ENCODE assay signal across 8 mouse cellular contexts in genomic region chr2:164912151-164912550, GRCm38 (mm10). TPM values are rescaled to one million over a fixed set of nuclear protein-coding genes. Genes with fewer than 3 reads are reported as not detected.
DNase-seq lines count a peak whose midpoint lies in the region; ATAC-seq and TF ChIP-seq lines count a peak whose summit lies in the region.

No protein-coding gene starts in this region.

- dilution Hi-C loops in CH12.LX (cut with MboI; ENCODE audit: extremely low pct_ligation_motif_present, extremely low pct_unique_long_range_greater_than_20kb, low sequenced_read_pairs): no loop called here

- peak; percentile 38 for ATAC-seq in erythroblast, adult 5-6 weeks (replicated peaks; ENCODE audit: low FRiP score, poor library complexity, severe bottlenecking)
- peak; percentile 29 for ATAC-seq in hindbrain, embryonic 13.5 days (ENCODE audit: low FRiP score)
- ATAC-seq in limb, embryonic 11.5 days (ENCODE audit: insufficient number of reproducible peaks, low FRiP score, low TSS enrichment, low read depth): 0 out of 2 replicates have a peak, but pooled peaks have one; percentile 6
- peak; percentile 9; the same call in 1 of the 2 replicates for ATAC-seq in midbrain, embryonic 13.5 days

- DNase-seq in A20 (ENCODE audit: low read depth, low spot score): peak; percentile 89
- peak; percentile 71 for DNase-seq in CH12.LX (ENCODE audit: extremely low read depth)
- DNase-seq in limb, embryonic 11.5 days (ENCODE audit: low spot score): no peak
- peak; percentile 51 for DNase-seq in testis, postnatal 14 days (ENCODE audit: low spot score)
- DNase-seq in urinary bladder, postnatal 4 days (ENCODE audit: low spot score in 2 of 2): no peak

- in situ Hi-C loops in CH12.LX (cut with MboI; ENCODE audit: low pct_ligation_motif_present, low pct_unique_long_range_greater_than_20kb, low sequenced_read_pairs): no loop called here

- peaks cover 12 to 40% of the 10 kb centered on the region in 2 experiments for H3K4me1 ChIP-seq in CH12.LX (ENCODE audit: control insufficient read depth in 1 of 2, insufficient read depth in 2 of 2)
- peaks cover 28% of the 10 kb centered on the region for H3K4me1 ChIP-seq in hindbrain, embryonic 13.5 days (replicated peaks)
- peaks cover 14% of the 10 kb centered on the region for H3K4me1 ChIP-seq in limb, embryonic 11.5 days (ENCODE audit: control insufficient read depth, insufficient read depth, low read length)
- peaks cover 28% of the 10 kb centered on the region for H3K4me1 ChIP-seq in midbrain, embryonic 13.5 days (replicated peaks)

- peak overlapping the region; percentile 87 to 99 (median 90) for H3K4me3 ChIP-seq in CH12.LX (replicated peaks in 1 of 3; ENCODE audit: low read depth in 2 of 3, low read length in 2 of 3, poor library complexity in 1 of 3)
- peak overlapping the region; percentile 77 for H3K4me3 ChIP-seq in hindbrain, embryonic 13.5 days
- H3K4me3 ChIP-seq in limb, embryonic 11.5 days (ENCODE audit: low read depth, low read length): peak overlapping the region; percentile 82
- peak overlapping the region; percentile 87 for H3K4me3 ChIP-seq in midbrain, embryonic 13.5 days (replicated peaks)

- peaks cover 10% of the 10 kb centered on the region for H3K9me3 ChIP-seq in CH12.LX (replicated peaks; ENCODE audit: low read length)
- H3K9me3 ChIP-seq in hindbrain, embryonic 13.5 days: no peaks in the 10 kb centered on the region
- no peaks in the 10 kb centered on the region for H3K9me3 ChIP-seq in limb, embryonic 11.5 days (ENCODE audit: control insufficient read depth, low read length)
- no peaks in the 10 kb centered on the region for H3K9me3 ChIP-seq in midbrain, embryonic 13.5 days

- TF ChIP-seq POLR2A in CH12.LX (IDR thresholded peaks at IDR 0.05; ENCODE audit: low read depth, low read length): peak; percentile 36

- peak overlapping the region; percentile 64 for H3K27ac ChIP-seq in CH12.LX (ENCODE audit: insufficient read depth, low read depth)
- peak overlapping the region; percentile 99 for H3K27ac ChIP-seq in hindbrain, embryonic 13.5 days
- H3K27ac ChIP-seq in limb, embryonic 11.5 days (replicated peaks; ENCODE audit: low read depth, low read length): peak overlapping the region; percentile 99
- peak overlapping the region; percentile 99 for H3K27ac ChIP-seq in midbrain, embryonic 13.5 days

- peaks cover 21 to 28% of the 10 kb centered on the region in 2 experiments for H3K36me3 ChIP-seq in CH12.LX (replicated peaks in 1 of 2; ENCODE audit: control insufficient read depth in 1 of 2, insufficient read depth in 1 of 2, low read length in 1 of 2)
- H3K36me3 ChIP-seq in hindbrain, embryonic 13.5 days: peaks cover 23% of the 10 kb centered on the region
- H3K36me3 ChIP-seq in limb, embryonic 11.5 days (ENCODE audit: control insufficient read depth, insufficient read depth, low read length): peaks cover 20% of the 10 kb centered on the region; the same call in 1 of the 2 replicates
- H3K36me3 ChIP-seq in midbrain, embryonic 13.5 days: peaks cover 27% of the 10 kb centered on the region

- H3K4me2 ChIP-seq in CH12.LX (ENCODE audit: insufficient read depth, low read depth, poor library complexity, severe bottlenecking): peak overlapping the region; percentile 41
- H3K4me2 ChIP-seq in hindbrain, embryonic 13.5 days: peak overlapping the region; percentile 80
- H3K4me2 ChIP-seq in limb, embryonic 11.5 days (ENCODE audit: low read depth, severe bottlenecking): peak overlapping the region; percentile 72
- H3K4me2 ChIP-seq in midbrain, embryonic 13.5 days (replicated peaks): peak overlapping the region; percentile 88

- TF ChIP-seq CTCF in CH12.LX (conservative IDR thresholded peaks at IDR 0.05 in 1 of 2, IDR thresholded peaks at IDR 0.05 in 1 of 2; ENCODE audit: low read depth in 2 of 2, low read length in 2 of 2): no peak

- TF ChIP-seq RAD21 in CH12.LX (IDR thresholded peaks at IDR 0.05; ENCODE audit: low read depth, low read length): no peak

- H3K79me2 ChIP-seq in CH12.LX (replicated peaks; ENCODE audit: control insufficient read depth, extremely low read depth, insufficient read depth, poor library complexity, severe bottlenecking): peaks cover 10% of the 10 kb centered on the region

- H3K27me3 ChIP-seq in CH12.LX (replicated peaks): no peaks in the 10 kb centered on the region
- no peaks in the 10 kb centered on the region for H3K27me3 ChIP-seq in hindbrain, embryonic 13.5 days
- H3K27me3 ChIP-seq in limb, embryonic 11.5 days (ENCODE audit: control insufficient read depth, insufficient read depth, low read length): no peaks in the 10 kb centered on the region
- no peaks in the 10 kb centered on the region for H3K27me3 ChIP-seq in midbrain, embryonic 13.5 days

- TF ChIP-seq EP300 in CH12.LX (IDR thresholded peaks at IDR 0.05; ENCODE audit: low read length): no peak

- peak overlapping the region; percentile 90 for H3K9ac ChIP-seq in CH12.LX (ENCODE audit: insufficient read depth, low read depth)
- peak overlapping the region; percentile 81 for H3K9ac ChIP-seq in hindbrain, embryonic 13.5 days
- peak overlapping the region; percentile 97 for H3K9ac ChIP-seq in limb, embryonic 11.5 days (ENCODE audit: low read length)
- H3K9ac ChIP-seq in midbrain, embryonic 13.5 days (replicated peaks): peak overlapping the region; percentile 88

- WGBS in hindbrain, embryonic 13.5 days: 21% methylated on average over 12 of the region's 12 CpGs
- WGBS in limb, embryonic 11.5 days: 23% methylated on average over 12 of the region's 12 CpGs
- 24% methylated on average over 12 of the region's 12 CpGs for WGBS in midbrain, embryonic 13.5 days

TF ChIP-seq in CH12.LX, 34 proteins besides CTCF, POLR2A, EP300 and RAD21 (continues in another document):
- TF ChIP-seq USF1 (IDR thresholded peaks at IDR 0.05; ENCODE audit: low read depth, low read length): no peak
- no peak for TF ChIP-seq IRF4 (IDR thresholded peaks at IDR 0.05; ENCODE audit: low read depth, low read length)
- no peak for TF ChIP-seq MAZ (IDR thresholded peaks at IDR 0.05; ENCODE audit: low read depth, low read length)
- TF ChIP-seq ETS1 (conservative IDR thresholded peaks at IDR 0.05; ENCODE audit: low read depth, low read length): peak; percentile 20; the same call in 1 of the 2 replicates
- no peak for TF ChIP-seq UBTF (IDR thresholded peaks at IDR 0.05; ENCODE audit: low read depth, low read length)
- TF ChIP-seq HCFC1 (IDR thresholded peaks at IDR 0.05; ENCODE audit: low read depth, low read length): no peak

RNA-seq across cellular contexts. Expression of gene Zfp335, which starts 0.6 kb away (rescaled TPM):
- 12.0 and 14.4 TPM in 2 replicates for total RNA-seq in CH12.LX (2012; rRNA removed)
- 5.0 and 5.2 TPM in 2 replicates for total RNA-seq in CH12.LX (2014; rRNA removed)
- polyA plus RNA-seq in CH12.LX (2012; ENCODE audit: insufficient read length, low read depth): 13.1 and 16.5 TPM in 2 replicates
- 13.4 and 17.9 TPM in 2 replicates for total RNA-seq in erythroblast, adult 5-6 weeks (2015; ENCODE audit: low replicate concordance)
- 9.9 and 10.3 TPM in 2 replicates for total RNA-seq in erythroblast, adult 5-6 weeks (2017; ENCODE audit: low replicate concordance)
- polyA plus RNA-seq in hindbrain, embryonic 13.5 days (2015; fragmentation: Nextera tagmentation; extraction: Ambion mirVana): 13.1 and 13.9 TPM in 2 replicates
- polyA plus RNA-seq in limb, embryonic 11.5 days (2014; fragmentation: Nextera tagmentation; extraction: Ambion mirVana): 12.1 and 16.3 TPM in 2 replicates
- polyA plus RNA-seq in midbrain, embryonic 13.5 days (2015; fragmentation: Nextera tagmentation; extraction: Ambion mirVana): 13.5 and 15.1 TPM in 2 replicates

RNA-seq across cellular contexts. Expression of gene Mmp9, which starts 28.4 kb away (rescaled TPM):
- total RNA-seq in CH12.LX (2012; rRNA removed) (not detected in 2 replicates), CH12.LX (2014; rRNA removed) (not detected in 2 replicates)
- not detected in 2 replicates for polyA plus RNA-seq in CH12.LX (2012; ENCODE audit: insufficient read length, low read depth)
- 73.6 and 120 TPM in 2 replicates for total RNA-seq in erythroblast, adult 5-6 weeks (2015; ENCODE audit: low replicate concordance)
- total RNA-seq in erythroblast, adult 5-6 weeks (2017; ENCODE audit: low replicate concordance): 31.4 and 35.7 TPM in 2 replicates
- 23.8 and 25.2 TPM in 2 replicates for polyA plus RNA-seq in hindbrain, embryonic 13.5 days (2015; fragmentation: Nextera tagmentation; extraction: Ambion mirVana)
- 0.21 and 0.47 TPM in 2 replicates for polyA plus RNA-seq in limb, embryonic 11.5 days (2014; fragmentation: Nextera tagmentation; extraction: Ambion mirVana)
- 17.2 and 19.5 TPM in 2 replicates for polyA plus RNA-seq in midbrain, embryonic 13.5 days (2015; fragmentation: Nextera tagmentation; extraction: Ambion mirVana)

RNA-seq across cellular contexts. Expression of gene Pcif1, which starts 33.0 kb away (rescaled TPM):
- total RNA-seq in CH12.LX (2012; rRNA removed) (30.0 and 33.6 TPM in 2 replicates), CH12.LX (2014; rRNA removed) (18.2 and 20.0 TPM in 2 replicates)
- 49.1 and 59.1 TPM in 2 replicates for polyA plus RNA-seq in CH12.LX (2012; ENCODE audit: insufficient read length, low read depth)
- total RNA-seq in erythroblast, adult 5-6 weeks (2015; ENCODE audit: low replicate concordance): 5.6 and 22.6 TPM in 2 replicates
- 19.0 and 30.5 TPM in 2 replicates for total RNA-seq in erythroblast, adult 5-6 weeks (2017; ENCODE audit: low replicate concordance)
- 87.8 and 95.3 TPM in 2 replicates for polyA plus RNA-seq in hindbrain, embryonic 13.5 days (2015; fragmentation: Nextera tagmentation; extraction: Ambion mirVana)
- polyA plus RNA-seq in limb, embryonic 11.5 days (2014; fragmentation: Nextera tagmentation; extraction: Ambion mirVana): 71.5 and 76.6 TPM in 2 replicates
- polyA plus RNA-seq in midbrain, embryonic 13.5 days (2015; fragmentation: Nextera tagmentation; extraction: Ambion mirVana): 98.1 and 108 TPM in 2 replicates

RNA-seq across cellular contexts. Expression of gene Slc12a5, which starts 48.5 kb away (rescaled TPM):
- total RNA-seq in CH12.LX (2012; rRNA removed) (0.30 and 0.34 TPM in 2 replicates), CH12.LX (2014; rRNA removed) (0.05 and 0.18 TPM in 2 replicates)
- 0.71 and 0.83 TPM in 2 replicates for polyA plus RNA-seq in CH12.LX (2012; ENCODE audit: insufficient read length, low read depth)
- total RNA-seq in erythroblast, adult 5-6 weeks (2015; ENCODE audit: low replicate concordance): not detected in 2 replicates
- total RNA-seq in erythroblast, adult 5-6 weeks (2017; ENCODE audit: low replicate concordance): not detected in 2 replicates
- polyA plus RNA-seq in hindbrain, embryonic 13.5 days (2015; fragmentation: Nextera tagmentation; extraction: Ambion mirVana): 21.4 and 22.1 TPM in 2 replicates
- polyA plus RNA-seq in limb, embryonic 11.5 days (2014; fragmentation: Nextera tagmentation; extraction: Ambion mirVana): 0.87 and 0.92 TPM in 2 replicates
- 19.7 and 20.2 TPM in 2 replicates for polyA plus RNA-seq in midbrain, embryonic 13.5 days (2015; fragmentation: Nextera tagmentation; extraction: Ambion mirVana)

RNA-seq across cellular contexts. Expression of gene Pltp, which starts 54.6 kb away (rescaled TPM):
- total RNA-seq in CH12.LX (2012; rRNA removed) (4.4 and 5.5 TPM in 2 replicates), CH12.LX (2014; rRNA removed) (0.85 and 1.1 TPM in 2 replicates)
- 0.94 and 0.98 TPM in 2 replicates for polyA plus RNA-seq in CH12.LX (2012; ENCODE audit: insufficient read length, low read depth)
- 0.58 and 0.84 TPM in 2 replicates for total RNA-seq in erythroblast, adult 5-6 weeks (2015; ENCODE audit: low replicate concordance)
- 1.8 and 3.3 TPM in 2 replicates for total RNA-seq in erythroblast, adult 5-6 weeks (2017; ENCODE audit: low replicate concordance)
- 123 and 127 TPM in 2 replicates for polyA plus RNA-seq in hindbrain, embryonic 13.5 days (2015; fragmentation: Nextera tagmentation; extraction: Ambion mirVana)
- 22.9 and 25.1 TPM in 2 replicates for polyA plus RNA-seq in limb, embryonic 11.5 days (2014; fragmentation: Nextera tagmentation; extraction: Ambion mirVana)
- polyA plus RNA-seq in midbrain, embryonic 13.5 days (2015; fragmentation: Nextera tagmentation; extraction: Ambion mirVana): 69.1 and 96.1 TPM in 2 replicates

Comparison
In these comparisons a context has a peak if more than half of its experiments do, and no peak if none do; other contexts are left out.
1. DNase-seq: peak in A20 (single experiment), CH12.LX (single experiment) and testis, postnatal 14 days (single experiment); none in limb, embryonic 11.5 days (single experiment) and urinary bladder, postnatal 4 days (0 of 2).
2. RNA of gene Mmp9, which starts 28.4 kb away (polyA plus RNA-seq): 23.8 to 25.2 TPM in hindbrain, embryonic 13.5 days and 17.2 to 19.5 TPM in midbrain, embryonic 13.5 days; 0.21 to 0.47 TPM in limb, embryonic 11.5 days and not detected in CH12.LX; every median in the first group is over 10 times any median in the second.
3. Peak in every context shown above with its lines, with median percentiles within 50 percentile points of each other: H3K27ac ChIP-seq, H3K4me2 ChIP-seq, H3K4me3 ChIP-seq, H3K9ac ChIP-seq and ATAC-seq.